Mouse (Mus musculus): ENCODE results near the gene Gng2.

Gene Gng2

GRCm38 (mm10) chr14:19976421-19977270 is 781 bp downstream of the Gng2 start:
- DNase-seq (ENCODE audit: low spot score in 2 of 2), result peak; percentile 75

- peak; percentile 64 to 68 for DNase-seq (ENCODE audit: low spot score in 2 of 2)
Measured at GRCm38 (mm10) chr14:19974978-19975493, 2.4 kb downstream of the Gng2 start.

GRCm38 (mm10) chr14:19974429-19974828 is 3.0 kb downstream of the Gng2 start:
- no peak for DNase-seq (ENCODE audit: low spot score in 2 of 2)

GRCm38 (mm10) chr14:19972316-19973029 is 5.0 kb downstream of the Gng2 start:
- DNase-seq (ENCODE audit: low spot score in 2 of 2), result no peak

GRCm38 (mm10) chr14:19970845-19971244 is 6.6 kb downstream of the Gng2 start:
- DNase-seq (ENCODE audit: low spot score in 2 of 2), result no peak

GRCm38 (mm10) chr14:19970106-19970785 is 7.2 kb downstream of the Gng2 start:
- no peak for DNase-seq (ENCODE audit: low spot score in 2 of 2)

- no peak for DNase-seq (ENCODE audit: low spot score in 2 of 2)
Measured at GRCm38 (mm10) chr14:19969566-19969965, 7.9 kb downstream of the Gng2 start.

GRCm38 (mm10) chr14:19969011-19969521 is 8.4 kb downstream of the Gng2 start:
- DNase-seq (ENCODE audit: low spot score in 2 of 2), result no peak

GRCm38 (mm10) chr14:19968321-19969010 is 9.0 kb downstream of the Gng2 start:
- peak; percentile 40 to 70 for DNase-seq (ENCODE audit: low spot score in 2 of 2)

GRCm38 (mm10) chr14:19967482-19967881 is 9.9 kb downstream of the Gng2 start:
- DNase-seq (ENCODE audit: low spot score in 2 of 2), result no peak

GRCm38 (mm10) chr14:19963961-19964505 is 13.4 kb downstream of the Gng2 start:
- DNase-seq (ENCODE audit: low spot score in 2 of 2), result no peak

- DNase-seq (ENCODE audit: low spot score in 2 of 2), result peak; percentile 22 to 26
Measured at GRCm38 (mm10) chr14:19961924-19962915, 15.2 kb downstream of the Gng2 start.

GRCm38 (mm10) chr14:19959860-19960259 is 17.6 kb downstream of the Gng2 start:
- DNase-seq (ENCODE audit: low spot score in 2 of 2), result no peak

- no peak for DNase-seq (ENCODE audit: low spot score in 2 of 2)
Measured at GRCm38 (mm10) chr14:19955077-19955476, 22.4 kb downstream of the Gng2 start.

- no peak for DNase-seq (ENCODE audit: low spot score in 2 of 2)
Measured at GRCm38 (mm10) chr14:19950812-19951211, 26.6 kb downstream of the Gng2 start.

GRCm38 (mm10) chr14:19949475-19949874 is 28.0 kb downstream of the Gng2 start:
- DNase-seq (ENCODE audit: low spot score in 2 of 2), result no peak

GRCm38 (mm10) chr14:19946221-19946620 is 31.2 kb downstream of the Gng2 start:
- DNase-seq (ENCODE audit: low spot score in 2 of 2), result no peak

GRCm38 (mm10) chr14:19942732-19943131 is 34.7 kb downstream of the Gng2 start:
- no peak for DNase-seq (ENCODE audit: low spot score in 2 of 2)

- no peak for DNase-seq (ENCODE audit: low spot score in 2 of 2)
Measured at GRCm38 (mm10) chr14:19942329-19942728, 35.1 kb downstream of the Gng2 start.

GRCm38 (mm10) chr14:19940066-19940465 is 37.4 kb downstream of the Gng2 start:
- DNase-seq (ENCODE audit: low spot score in 2 of 2), result no peak
